Mouse (Mus musculus) midbrain, embryonic 14.5 days (tissue): Measurements from ENCODE around the gene Cmc4. TPM values are rescaled to one million over a fixed set of nuclear protein-coding genes. Genes with fewer than 3 reads are reported as not detected.

Experiments
- ATAC-seq: fragments of 200-750 bp; cut with Nextera tagmentation; 2 replicates; pipeline ENCODE4 v1.8.0; 2017; ENCODE audit warnings: moderate number of reproducible peaks, moderate library complexity; ENCODE audit not compliant: low FRiP score, low TSS enrichment
- DNase-seq: peaks from one replicate; pipeline ENCODE4 v3.0.0-alpha.2; 2015
- H3K27ac ChIP-seq: fragments of 300-500 bp; sonication (generic); replicated peaks from 2 replicates; pipeline ENCODE4 v1.5.1; 2014; ENCODE audit warnings: mild to moderate bottlenecking, low read depth, low read length, moderate library complexity
- H3K27me3 ChIP-seq: fragments of 300-500 bp; sonication (generic); 2 replicates; pipeline ENCODE4 v1.6.1; 2014; ENCODE audit warnings: low read length, control low read depth, mixed read lengths; ENCODE audit not compliant: control insufficient read depth, insufficient read depth
- H3K36me3 ChIP-seq: fragments of 300-500 bp; sonication (generic); 2 replicates; pipeline ENCODE4 v1.6.1; 2014; ENCODE audit warnings: low read length, control low read depth; ENCODE audit not compliant: control insufficient read depth, insufficient read depth
- H3K4me1 ChIP-seq: fragments of 300-500 bp; sonication (generic); 2 replicates; pipeline ENCODE4 v1.6.1; 2014; ENCODE audit warnings: mild to moderate bottlenecking, antibody characterized with exemption, low read length, control low read depth; ENCODE audit not compliant: control insufficient read depth, insufficient read depth
- H3K4me2 ChIP-seq: fragments of 300-500 bp; sonication (generic); 2 replicates; pipeline ENCODE4 v1.6.1; 2014; ENCODE audit warnings: mild to moderate bottlenecking, low read length, moderate library complexity
- H3K4me3 ChIP-seq: fragments of 300-500 bp; sonication (generic); replicated peaks from 2 replicates; pipeline ENCODE4 v1.5.1; 2014; ENCODE audit warnings: low read depth, low read length
- H3K9ac ChIP-seq: fragments of 300-500 bp; sonication (generic); replicated peaks from 2 replicates; pipeline ENCODE4 v1.6.1; 2014; ENCODE audit warnings: mild to moderate bottlenecking, low read length, moderate library complexity
- H3K9me3 ChIP-seq: fragments of 300-500 bp; sonication (generic); 2 replicates; pipeline ENCODE4 v1.6.1; 2016; ENCODE audit warnings: low read length, control low read depth, mixed read lengths; ENCODE audit not compliant: control insufficient read depth
- WGBS: fragments of 180-500 bp; shearing (Covaris S2); extraction: QIAGEN DNeasy Blood & Tissue Kit; methylation state at CpG from one replicate; pipeline ENCODE4 v1.1.7; 2014; 5-methylcytosine and 5-hydroxymethylcytosine counted together
- polyA plus RNA-seq: library from polyadenylated mRNA; unstranded; fragments of >200 nt; fragmentation: Nextera tagmentation; extraction: Ambion mirVana; gene quantifications from 2 replicates; pipeline ENCODE4 v1.2.1, GENCODE M21; 2014

Cmc4 gene
- polyA plus RNA-seq, 1 experiment from 2014 or later, result 21.4 TPM

DNA sequence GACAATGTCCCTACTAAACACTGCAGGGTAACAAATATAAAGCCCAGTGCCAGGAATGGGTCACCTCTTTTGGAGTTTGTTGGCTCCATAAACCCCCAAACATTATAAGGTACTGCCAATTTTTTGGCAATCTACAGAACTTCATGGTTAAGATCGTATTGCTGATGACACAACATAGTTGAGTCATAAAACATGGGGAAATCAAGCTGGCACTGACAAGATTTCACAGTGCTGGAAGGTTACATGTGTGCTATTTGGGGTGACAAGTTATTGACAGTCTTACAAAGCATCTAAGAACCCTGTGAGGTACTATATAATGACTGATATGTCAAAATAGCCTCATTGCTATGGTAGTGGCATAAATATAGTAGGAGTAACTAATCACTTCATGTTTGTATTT lies 35.2 kb downstream of the Cmc4 start:
- Histone ChIP-seq H3K27me3 (no peaks in the 10 kb centered on the region), H3K36me3 (no peaks in the 10 kb centered on the region), H3K9ac (no peak overlapping the region), H3K27ac (no peak overlapping the region), H3K4me3 (no peak overlapping the region), H3K9me3 (no peaks in the 10 kb centered on the region), H3K4me2 (no peak overlapping the region), H3K4me1 (no peaks in the 10 kb centered on the region)
- 79% methylated on average over 1 of the region's 1 CpGs for WGBS
- no peak for DNase-seq
- ATAC-seq, result no peak

DNA sequence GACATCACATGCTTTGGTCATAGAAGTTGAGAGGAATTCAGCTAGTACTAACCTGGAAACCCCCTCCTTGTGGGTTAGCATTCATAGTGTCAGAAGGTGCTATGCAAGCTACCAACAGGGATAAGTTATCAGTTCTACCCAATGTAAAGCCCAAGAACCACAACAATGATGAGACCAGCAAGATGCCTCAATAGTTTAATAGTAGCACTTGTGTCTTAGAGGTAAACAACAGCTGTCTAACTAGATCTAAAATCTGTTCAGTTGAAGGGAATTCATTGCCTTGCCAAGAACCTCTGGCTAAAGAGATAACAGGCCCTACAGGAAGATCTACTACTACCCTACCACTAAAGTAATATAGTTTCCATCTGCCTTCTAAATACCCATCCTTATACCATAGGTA lies 39.6 kb downstream of the Cmc4 start:
- no peak for DNase-seq
- Histone ChIP-seq H3K4me3 (no peak overlapping the region), H3K36me3 (no peaks in the 10 kb centered on the region), H3K4me2 (no peak overlapping the region), H3K9ac (no peak overlapping the region), H3K27me3 (no peaks in the 10 kb centered on the region), H3K27ac (no peak overlapping the region), H3K4me1 (no peaks in the 10 kb centered on the region), H3K9me3 (no peaks in the 10 kb centered on the region)
- no peak for ATAC-seq

DNA sequence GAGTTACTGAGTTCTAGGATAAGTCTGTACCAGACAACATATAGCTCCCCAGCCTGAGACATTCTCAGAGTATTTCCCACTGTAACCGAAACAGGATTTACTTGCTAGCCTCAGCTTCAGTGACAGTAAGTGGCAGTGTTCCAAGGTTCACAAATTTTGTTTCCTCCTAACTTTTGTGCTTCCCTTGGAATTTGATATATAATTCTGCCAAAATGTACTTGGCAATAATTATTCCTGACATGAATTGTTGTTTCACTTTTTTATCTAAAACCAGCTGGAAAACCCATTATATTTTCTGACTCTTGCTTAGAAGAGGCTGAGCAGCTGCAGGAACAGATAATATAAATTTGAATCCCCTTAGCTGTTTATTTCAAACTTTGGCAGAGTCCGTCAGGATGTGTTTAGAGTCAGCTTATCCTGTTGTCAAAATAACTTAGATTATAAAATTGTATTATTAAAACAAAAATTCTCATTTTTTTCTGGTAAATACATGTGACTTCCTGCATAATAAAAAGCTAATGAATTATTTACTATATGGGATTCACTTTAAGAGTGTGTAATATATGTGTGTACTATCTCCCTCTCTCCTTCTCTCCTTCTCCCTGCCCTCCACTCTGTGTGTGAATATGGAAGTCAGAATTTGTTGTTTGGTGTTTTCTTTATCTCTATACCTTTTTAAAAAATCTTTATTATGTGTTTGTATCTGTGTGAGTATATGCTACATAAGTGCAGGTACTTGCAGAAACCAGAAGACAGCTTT lies 43.5 kb downstream of the Cmc4 start:
- ATAC-seq, result no peak
- Histone ChIP-seq H3K27me3 (no peaks in the 10 kb centered on the region), H3K27ac (no peak overlapping the region), H3K4me1 (no peaks in the 10 kb centered on the region), H3K36me3 (no peaks in the 10 kb centered on the region), H3K4me3 (no peak overlapping the region), H3K9me3 (no peaks in the 10 kb centered on the region), H3K9ac (no peak overlapping the region), H3K4me2 (no peak overlapping the region)
- 83% methylated on average over 2 of the region's 2 CpGs for WGBS
- DNase-seq, result no peak

DNA sequence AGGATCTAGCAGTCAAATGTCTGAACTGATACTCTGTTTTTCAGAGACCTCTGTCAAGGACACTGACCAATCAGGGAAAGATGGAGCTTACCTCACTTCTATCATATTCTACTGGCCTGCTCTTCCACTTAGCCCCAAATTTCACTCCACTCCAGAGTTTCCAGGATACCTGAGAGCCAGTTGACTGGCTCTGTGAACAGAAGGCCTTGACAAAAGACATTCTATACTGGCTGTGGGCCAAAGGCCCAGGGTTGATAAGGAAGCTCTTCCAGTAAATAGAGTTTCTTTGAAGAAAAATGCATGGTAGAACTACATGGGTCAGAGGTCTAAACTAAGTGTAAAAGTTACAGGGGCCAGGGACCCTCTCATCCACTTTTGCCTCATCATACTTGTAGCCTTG lies 46.2 kb downstream of the Cmc4 start:
- no peak overlapping the region for H3K4me2 ChIP-seq
- H3K27me3 ChIP-seq, result no peaks in the 10 kb centered on the region
- ATAC-seq (no peak), DNase-seq (no peak)
- no peaks in the 10 kb centered on the region for H3K36me3 ChIP-seq
- H3K4me1 ChIP-seq, result no peaks in the 10 kb centered on the region
- H3K27ac ChIP-seq, result no peak overlapping the region
- no peak overlapping the region for H3K9ac ChIP-seq
- H3K9me3 ChIP-seq, result no peaks in the 10 kb centered on the region
- no peak overlapping the region for H3K4me3 ChIP-seq

Other genes starting within 250 kb of the Cmc4 start
- gene Fundc2, start 34.2 kb downstream of the Cmc4 start, polyA plus RNA-seq, result 35.5 and 44.5 TPM in 2 replicates
- gene F8, start 34.0 kb downstream of the Cmc4 start, polyA plus RNA-seq, result 1.8 and 2.6 TPM in 2 replicates
- 5.6 and 8.9 TPM in 2 replicates for gene Mtcp1, start within 50 bp of the Cmc4 start, polyA plus RNA-seq
- gene Brcc3, start within 50 bp of the Cmc4 start, polyA plus RNA-seq, result 46.5 and 48.2 TPM in 2 replicates
- gene Vbp1, start 97.7 kb upstream of the Cmc4 start, polyA plus RNA-seq, result 346 and 350 TPM in 2 replicates
- 21.2 and 28.2 TPM in 2 replicates for gene Rab39b, start 161.6 kb upstream of the Cmc4 start, polyA plus RNA-seq